Mouse (Mus musculus) left cerebral cortex, adult 11 months (tissue): ENCODE results near the gene Chst12.

Experiments
- DNase-seq: peaks from one replicate; pipeline ENCODE4 v3.0.0; 2022; ENCODE audit warnings: low spot score

Chst12 gene

DNA sequence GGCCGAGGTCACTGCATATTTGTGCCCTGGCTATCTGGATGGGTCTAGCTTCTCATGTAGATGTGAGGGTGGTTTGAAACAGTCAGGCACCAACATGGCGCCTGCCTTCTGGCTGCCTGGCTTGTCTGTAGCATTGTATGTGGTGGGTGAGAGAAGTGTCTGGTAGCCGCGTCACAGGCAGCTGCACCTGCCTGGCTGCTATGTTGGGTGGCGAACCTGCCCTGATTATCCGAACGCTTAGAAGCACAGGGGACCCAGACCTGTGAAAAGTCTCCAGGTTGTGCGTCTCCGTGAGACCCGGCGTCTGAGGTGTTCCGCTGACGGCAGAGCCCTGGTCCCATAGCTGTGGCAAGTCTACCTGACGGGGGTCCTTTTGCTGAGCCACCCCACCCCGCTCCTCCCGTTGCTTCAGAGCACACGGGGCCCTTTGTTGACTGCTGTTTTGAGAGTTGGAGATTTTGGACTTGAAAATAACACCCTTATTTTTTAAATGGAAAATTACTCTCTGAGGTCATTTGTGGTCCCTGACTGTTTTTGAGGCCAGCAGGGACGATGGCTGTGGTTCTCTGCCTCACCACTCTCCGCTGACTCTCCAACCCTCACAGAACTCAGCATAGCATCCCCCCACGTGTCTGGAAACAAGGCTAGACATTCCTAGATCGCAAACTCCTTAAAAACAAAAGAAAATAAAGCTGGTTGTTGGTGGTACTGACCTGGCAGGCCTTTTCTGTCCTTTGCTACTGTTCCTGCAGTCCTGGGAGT is 12.0 kb downstream of the Chst12 start:
- no peak for DNase-seq

GRCm38 (mm10) chr5:140517921-140518230 is 12.5 kb downstream of the Chst12 start:
- no peak for DNase-seq

DNA sequence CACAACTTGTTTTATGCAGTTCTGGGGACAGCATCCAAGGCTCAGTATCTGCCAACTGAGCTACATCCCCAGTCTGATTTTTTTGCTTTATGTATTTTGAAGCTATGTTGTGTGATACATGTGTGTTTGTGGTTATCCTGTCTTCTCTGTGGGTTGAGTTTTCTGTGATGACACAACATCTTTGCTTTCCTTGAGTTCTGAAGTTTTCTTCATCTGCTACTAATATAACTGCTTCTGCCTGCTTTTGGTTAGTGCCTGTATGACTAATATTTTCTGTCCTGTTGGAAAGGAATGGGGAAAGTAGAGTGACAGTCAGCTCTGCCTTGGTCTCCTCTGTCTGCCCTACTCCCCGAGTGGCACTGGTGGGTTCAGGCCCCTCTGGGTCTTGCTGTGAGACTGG is 15.8 kb downstream of the Chst12 start:
- no peak for DNase-seq

DNA sequence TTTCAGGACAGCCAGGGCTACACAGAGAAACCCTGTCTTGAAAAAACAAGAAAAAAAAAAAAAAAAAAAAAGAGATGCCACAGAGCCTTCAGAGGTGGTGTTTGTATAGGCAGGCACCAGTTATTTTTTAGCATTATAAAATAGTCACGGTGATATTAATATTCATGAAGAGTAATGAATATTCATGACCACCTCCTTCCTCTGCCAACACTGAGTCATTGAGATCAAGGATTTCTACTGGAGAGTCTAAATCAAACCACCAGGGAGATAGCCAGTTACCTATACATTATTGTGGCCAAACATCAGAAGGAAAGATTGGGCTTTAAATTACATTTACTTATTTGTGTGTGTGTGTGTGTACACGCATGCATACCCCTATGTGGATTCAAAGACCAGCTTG is 21.4 kb downstream of the Chst12 start:
- DNase-seq: no peak

GRCm38 (mm10) chr5:140538111-140538683 is 32.8 kb downstream of the Chst12 start:
- DNase-seq: no peak

GRCm38 (mm10) chr5:140540106-140540505 is 34.8 kb downstream of the Chst12 start:
- DNase-seq: peak; percentile 36

DNA sequence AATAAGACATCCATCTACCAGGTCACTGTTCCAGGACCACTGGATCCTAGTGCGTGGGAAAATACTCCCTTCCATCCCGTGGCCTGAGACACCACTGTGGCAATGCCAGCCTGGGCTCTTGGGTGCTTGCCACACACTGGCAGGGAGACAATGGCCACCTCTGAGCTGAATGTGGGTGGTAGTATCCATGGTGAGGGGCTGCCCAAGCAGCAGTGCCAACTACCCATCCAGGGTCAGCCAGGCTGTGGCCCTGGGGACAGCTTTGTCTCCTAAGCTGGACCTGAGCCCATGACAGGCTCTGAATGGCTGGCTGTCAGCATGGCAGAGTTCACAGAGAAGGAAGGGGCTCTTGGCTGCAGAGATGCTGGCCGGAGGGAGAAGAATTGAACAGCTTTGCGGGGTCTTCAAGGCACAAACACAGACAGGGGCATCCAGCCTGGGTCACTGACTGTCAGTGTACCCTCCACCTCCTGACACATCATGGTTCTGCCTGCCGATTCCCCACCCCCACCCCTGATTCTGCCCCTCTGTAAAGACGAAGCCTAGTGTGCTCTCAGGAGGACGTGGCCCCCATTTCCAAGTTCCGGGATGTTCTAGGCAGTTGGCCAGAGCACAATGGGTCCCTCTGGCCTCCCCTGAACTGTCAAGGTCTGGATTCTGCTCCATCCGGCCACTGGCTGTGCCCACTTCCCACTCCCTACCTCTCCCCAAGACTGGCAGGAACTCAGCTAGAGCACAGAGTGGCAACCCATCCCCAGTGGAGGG is 37.6 kb downstream of the Chst12 start:
- peak; percentile 57 for DNase-seq

DNA sequence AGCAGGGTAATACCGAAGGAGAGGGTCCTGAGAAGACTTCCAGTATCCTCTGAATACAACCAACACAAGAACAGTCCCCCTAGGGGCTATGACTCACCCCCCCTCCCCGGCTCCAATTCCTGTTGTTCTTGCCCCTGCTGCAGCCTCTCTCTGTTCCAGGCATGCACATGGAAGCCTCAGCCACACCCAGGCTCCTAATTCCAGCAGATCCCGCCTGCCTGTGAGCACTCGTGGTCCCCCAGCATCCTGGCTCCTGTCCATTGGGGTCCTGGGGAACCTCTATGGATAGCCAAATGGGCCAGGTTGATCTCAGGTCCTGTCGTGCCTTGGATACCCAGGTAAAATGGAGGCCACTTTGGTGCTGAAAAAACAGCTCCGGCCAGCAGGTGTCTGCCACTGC is 40.3 kb downstream of the Chst12 start:
- DNase-seq: no peak

GRCm38 (mm10) chr5:140546332-140546731 is 41.0 kb downstream of the Chst12 start:
- DNase-seq: no peak

DNA sequence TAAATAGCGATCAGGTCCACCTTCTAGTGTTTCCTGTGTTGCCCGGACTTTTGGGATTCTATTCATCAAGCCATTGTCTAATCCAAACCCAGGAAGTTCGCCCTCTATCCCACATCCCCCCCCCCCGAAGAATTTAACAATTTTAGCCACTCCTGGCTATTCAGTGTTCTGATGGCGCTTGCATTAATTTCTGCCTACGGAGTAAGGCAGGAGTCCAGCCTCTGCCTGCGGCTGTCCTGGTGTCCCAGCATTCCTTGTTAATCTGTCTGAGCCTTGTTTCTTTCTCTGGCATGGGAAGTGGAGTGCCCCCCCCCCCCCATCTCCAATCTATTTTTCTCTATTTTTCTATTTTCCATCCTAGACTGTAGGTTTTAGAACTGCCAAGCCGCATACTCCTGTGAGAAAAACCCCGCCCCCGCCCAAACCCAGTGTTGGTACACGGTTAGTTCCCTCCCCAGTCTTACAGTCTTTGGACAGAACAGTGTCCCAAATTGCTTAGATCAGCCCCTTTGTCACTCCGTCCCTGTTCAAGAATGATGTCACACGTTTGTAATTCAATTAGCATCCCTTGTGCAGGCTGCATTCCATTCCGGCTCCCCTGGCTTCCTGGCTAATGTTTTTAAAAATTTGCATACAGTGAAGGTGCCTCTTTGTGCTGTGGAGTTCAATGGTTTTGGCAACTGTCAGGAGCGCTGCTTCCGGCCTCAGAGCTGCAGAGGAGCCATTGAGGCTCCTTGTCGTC is 44.1 kb downstream of the Chst12 start:
- DNase-seq: peak; percentile 58

- no peak for DNase-seq
Measured at GRCm38 (mm10) chr5:140553719-140554118, 48.4 kb downstream of the Chst12 start.

- DNase-seq: no peak
Measured at GRCm38 (mm10) chr5:140556859-140557258, 51.5 kb downstream of the Chst12 start.

DNA sequence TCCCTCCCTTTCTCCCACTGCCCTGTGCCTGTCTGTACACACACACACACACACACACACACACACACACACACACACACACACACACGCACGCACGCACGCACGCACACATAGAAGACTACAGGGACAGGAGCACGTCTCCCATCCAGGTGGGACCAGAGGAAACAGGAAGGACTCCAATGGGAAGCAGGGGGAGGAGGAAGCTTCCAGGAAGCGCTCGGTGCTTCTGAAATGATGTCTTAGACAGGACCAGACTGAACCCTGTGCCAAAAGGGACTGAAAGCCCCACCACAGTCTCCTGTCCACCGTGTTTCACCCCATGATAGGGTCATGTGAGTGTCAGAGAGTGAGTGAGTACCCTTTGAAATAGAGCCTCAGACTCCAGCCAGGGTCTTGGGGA is 57.3 kb downstream of the Chst12 start:
- no peak for DNase-seq

DNA sequence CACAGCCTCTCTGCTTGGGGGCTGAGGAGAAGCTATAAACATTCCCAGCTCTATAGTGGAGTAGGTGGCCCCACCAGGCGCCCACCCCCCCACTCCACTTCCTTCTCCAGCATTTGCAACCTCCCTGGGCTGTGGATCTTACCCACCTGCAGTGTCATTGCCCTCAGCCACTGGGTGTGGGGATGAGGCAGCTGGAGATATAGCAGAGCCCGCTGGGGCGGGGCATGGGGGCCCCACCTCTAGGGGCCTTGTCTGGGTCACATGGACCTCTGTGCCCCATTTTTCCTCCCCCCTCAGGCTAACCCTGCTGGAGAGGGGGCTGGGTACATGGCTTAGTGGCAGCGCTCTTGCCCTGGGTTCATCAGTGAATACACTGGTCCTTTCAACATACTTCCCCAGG is 59.5 kb downstream of the Chst12 start, which contains the start of gene Grifin:
Gene Grifin, minus strand, starts transcription at position 176 of the 400 bp plus-strand sequence.
- no peak for DNase-seq

DNA sequence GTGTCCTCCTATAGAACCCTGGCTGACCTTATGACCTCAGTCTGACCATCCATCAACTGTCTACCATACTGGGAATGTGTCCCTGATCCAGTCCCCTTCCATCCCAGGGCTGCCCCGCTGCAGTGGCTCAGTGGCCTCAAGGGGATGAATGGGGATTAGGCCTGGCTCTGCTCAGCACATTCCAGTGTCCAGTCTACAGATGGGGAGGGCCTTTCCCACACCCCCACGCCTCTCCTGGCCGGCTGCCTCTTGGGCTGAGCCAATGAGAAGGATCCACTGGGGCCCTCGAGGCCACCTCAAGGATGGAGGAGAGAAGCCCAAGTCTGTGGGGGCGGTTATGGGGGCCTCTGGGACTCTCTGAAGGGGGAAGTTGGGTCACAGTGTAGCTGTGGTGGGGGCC is 60.1 kb downstream of the Chst12 start:
- DNase-seq: peak; percentile 16

GRCm38 (mm10) chr5:140565856-140566255 is 60.5 kb downstream of the Chst12 start:
- DNase-seq: peak; percentile 30

DNA sequence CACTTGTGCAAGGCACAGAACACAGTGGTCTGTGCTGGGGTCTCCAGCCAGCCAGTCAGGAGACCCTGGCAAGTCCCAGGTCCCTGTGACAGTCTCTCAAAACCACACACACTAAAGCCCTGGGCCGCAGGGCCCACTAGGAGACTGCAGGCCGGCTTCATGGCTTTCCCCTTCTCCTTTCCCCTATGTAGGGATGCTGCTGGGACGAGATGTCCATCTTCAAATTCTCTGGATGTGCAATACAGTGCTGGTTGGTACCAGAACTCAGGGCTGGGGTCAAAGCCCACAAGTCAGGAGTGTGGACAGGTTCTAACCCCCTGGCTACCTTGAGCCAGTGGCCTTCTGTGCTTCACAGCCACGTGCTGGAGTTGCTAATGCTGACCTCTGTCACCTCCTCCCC is 60.9 kb downstream of the Chst12 start:
- no peak for DNase-seq

- no peak for DNase-seq
Measured at GRCm38 (mm10) chr5:140567321-140567720, 62.0 kb downstream of the Chst12 start.

- DNase-seq: no peak
Measured at GRCm38 (mm10) chr5:140567751-140568150, 62.4 kb downstream of the Chst12 start.

DNA sequence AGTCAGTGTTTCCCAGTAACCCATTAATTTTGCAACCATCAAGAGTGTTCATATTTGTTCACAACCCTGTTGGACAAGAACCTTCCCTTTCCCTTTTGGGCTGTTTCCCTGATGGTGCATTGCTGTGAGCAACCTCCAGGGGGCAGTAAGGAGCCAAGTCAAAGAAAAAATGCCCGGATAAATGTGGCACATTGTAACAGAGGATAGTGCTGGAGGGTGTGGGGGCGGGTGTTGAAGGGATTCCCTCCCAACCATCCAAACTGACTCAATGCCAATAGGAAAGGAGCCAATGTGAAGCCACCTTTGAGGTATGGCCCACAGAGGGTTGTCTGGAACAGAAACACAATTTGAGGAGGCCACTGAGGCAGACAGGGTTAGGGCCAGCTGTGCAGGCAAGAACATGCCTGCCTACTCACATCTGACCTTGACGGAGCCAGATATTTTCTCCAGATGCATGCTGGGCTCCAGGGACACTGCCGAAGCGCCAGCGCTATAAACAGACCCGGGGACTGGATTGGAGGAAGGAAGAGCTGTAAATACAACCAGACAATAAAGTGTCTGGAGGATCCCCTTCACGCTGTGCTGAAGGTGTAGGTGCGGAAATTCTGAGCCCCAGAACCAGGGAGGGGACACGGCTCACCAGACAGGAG is 63.1 kb downstream of the Chst12 start:
- DNase-seq: no peak

- DNase-seq: no peak
Measured at GRCm38 (mm10) chr5:140569032-140569595, 63.8 kb downstream of the Chst12 start.
